Mouse (Mus musculus): ENCODE data around the gene Pcdh9. TPM values are rescaled to one million over a fixed set of nuclear protein-coding genes. Genes with fewer than 3 reads are reported as not detected.

The Pcdh9 gene
- total RNA-seq, 2 experiments from 2014 or later = 6.9 to 8.0 TPM

DNA sequence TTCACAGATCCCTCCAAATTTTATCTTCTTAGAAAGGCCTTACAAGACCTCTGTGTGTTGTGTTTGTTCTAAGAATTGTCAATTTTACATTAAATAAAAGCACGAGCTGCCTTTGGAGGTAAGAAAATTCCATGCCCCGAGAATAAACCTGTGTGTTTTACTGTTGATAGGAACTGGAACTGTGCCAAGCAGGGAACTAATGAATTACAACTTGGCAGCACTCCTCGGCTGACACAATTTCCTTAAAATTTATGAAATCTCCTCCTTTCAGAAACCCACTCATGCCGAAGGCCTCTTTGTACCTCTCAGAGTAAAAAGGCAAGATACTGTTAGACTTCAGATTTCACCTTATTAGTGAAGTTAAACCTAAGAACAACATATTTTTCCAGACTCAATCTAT lies 72.9 kb downstream of the Pcdh9 start:
- DNase-seq (ENCODE audit: low spot score in 2 of 2) = no peak

DNA sequence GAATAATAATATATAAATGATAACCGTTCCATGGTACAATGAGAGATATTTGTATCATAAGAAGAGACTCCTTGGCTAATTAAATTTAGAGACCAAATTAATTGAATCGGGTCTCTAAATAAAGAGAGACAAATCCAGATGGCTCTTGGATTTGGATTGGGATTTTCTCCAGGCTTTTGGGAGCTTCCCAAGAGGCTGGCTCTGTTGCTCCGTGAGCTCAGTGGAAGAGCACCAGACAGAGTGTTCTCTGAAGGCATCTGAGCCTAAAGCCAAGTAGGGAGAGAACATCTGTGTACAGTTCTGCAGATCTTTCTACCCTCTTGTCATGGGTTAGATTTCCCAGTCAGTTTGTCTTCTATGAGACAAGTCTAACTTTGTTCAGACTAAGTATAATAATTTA lies 95.9 kb downstream of the Pcdh9 start:
- no peak for DNase-seq (ENCODE audit: low spot score in 2 of 2)

DNA sequence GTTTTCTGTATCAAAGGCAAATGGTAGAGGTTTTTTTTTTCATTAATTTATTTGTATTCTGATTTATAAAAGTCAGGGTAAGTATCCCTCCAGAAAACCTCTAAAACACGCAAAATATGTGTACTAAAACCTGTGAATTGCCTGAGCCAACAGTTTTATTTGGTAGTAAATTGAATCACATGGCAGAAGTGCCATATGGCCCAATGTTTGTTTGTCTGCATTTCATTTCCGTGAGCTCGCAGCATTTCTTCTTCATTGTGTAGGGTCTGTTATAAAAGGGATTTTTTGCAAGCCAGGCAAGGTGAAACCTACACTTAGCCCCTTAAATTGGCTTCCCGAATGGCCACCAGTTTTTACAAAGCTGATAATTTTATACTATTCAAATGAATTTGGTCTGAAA lies 104.2 kb downstream of the Pcdh9 start:
- no peak for DNase-seq (ENCODE audit: low spot score in 2 of 2)

GRCm38 (mm10) chr14:93785031-93785430 lies 105.4 kb downstream of the Pcdh9 start:
- no peak for DNase-seq (ENCODE audit: low spot score in 2 of 2)

DNA sequence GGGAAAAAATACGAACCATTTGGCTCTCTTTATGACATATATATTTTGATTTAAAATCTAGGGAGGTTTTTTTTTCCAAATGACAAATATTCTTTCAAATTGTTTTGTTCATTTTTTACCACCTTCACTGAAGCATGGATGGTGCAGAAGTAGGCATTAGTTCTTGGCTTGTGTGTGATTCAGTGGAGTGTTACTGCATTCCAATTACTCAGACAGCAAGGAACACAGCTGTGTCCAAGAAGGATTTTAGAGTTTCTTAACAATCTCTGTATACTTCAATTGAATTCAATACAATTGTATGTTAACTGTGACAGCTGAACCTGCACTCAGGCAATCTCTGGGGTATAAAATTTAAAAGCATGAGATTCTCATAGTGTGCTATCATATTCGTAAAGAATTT lies 127.6 kb downstream of the Pcdh9 start:
- DNase-seq (ENCODE audit: low spot score in 2 of 2) = no peak

DNA sequence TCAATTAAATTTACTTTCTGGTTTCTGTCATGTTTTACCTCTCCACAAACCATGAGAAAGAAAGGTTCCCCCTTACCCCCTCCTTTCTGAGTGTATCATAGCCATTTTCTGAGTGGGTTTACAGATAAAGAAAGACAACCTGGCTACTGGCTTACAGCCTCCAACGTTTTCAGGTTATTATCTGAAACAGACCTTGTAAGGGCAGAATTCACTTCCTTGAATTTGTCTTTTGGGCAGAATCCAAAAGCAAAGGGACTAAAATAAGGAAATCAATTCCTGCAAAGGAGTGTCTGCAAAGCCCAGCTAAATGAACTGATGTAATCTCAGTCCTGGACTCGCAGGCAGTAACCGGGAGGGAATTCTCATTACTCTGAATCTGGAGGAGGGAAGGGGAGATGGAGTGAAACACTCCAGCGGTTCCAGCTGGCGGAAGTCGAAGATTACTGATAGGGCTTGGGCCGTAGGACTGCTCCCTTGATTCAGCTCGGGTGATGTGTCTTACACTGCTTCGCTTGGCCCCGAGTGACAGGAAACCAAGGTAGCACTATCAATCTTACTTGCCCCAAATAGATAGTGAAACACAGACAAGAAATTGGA lies 156.3 kb downstream of the Pcdh9 start:
- no peak for DNase-seq (ENCODE audit: low spot score in 2 of 2)

GRCm38 (mm10) chr14:93725798-93726197 lies 164.7 kb downstream of the Pcdh9 start:
- DNase-seq (ENCODE audit: low spot score in 2 of 2) = no peak

DNA sequence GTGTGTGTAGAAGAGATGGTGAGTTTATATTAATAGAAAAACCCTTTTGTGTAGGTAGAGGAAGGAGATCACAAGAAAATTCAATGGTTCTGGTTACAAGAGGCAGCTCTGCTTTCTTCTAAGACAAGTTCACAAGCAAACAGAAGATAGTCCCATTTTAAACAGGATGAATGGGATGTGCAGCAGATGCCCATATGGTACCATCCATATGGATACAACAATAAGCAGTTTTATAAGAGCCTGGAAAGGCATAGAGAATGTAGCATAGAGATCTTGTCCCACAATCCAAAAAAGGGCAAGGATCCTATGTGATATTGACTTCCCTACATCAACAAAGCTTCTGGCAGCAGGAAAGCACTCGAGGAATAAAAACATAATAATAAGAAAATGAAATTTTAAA lies 171.3 kb downstream of the Pcdh9 start:
- DNase-seq (ENCODE audit: low spot score in 2 of 2) = no peak

DNA sequence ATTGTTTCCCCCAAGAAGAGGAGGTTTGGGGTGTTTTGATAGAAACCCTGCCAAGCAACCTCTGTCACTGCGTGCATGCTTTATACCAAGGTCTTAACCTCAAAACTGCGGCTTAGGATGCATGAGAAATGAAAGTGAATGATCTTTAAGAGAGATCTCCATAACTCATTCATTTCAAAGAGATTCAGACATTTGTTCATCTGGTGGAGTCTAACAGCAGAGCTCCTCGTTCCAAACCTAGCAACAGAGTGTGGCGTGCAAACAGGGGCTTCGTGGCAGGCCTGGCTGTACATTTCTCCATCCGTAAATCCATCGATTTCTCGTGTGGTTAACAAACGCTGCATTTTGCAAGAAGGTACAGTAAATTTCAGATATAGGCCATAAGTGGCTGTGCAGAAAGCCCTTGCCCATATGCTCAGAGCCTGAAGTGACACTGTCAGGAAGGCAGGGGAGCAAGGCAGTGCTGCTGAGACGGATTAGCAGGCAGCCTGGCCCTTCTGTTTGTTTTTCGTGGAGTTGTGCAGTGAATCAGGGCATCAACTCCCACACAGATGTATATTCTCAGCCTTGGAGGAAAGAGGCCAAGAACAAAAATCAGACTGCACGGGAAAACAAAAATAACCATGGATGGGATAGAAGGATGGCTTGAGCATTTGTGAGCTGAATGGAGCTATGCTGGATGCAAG lies 177.1 kb downstream of the Pcdh9 start:
- DNase-seq (ENCODE audit: low spot score in 2 of 2) = no peak

GRCm38 (mm10) chr14:93708651-93709050 lies 181.8 kb downstream of the Pcdh9 start:
- no peak for DNase-seq (ENCODE audit: low spot score in 2 of 2)

- no peak for DNase-seq (ENCODE audit: low spot score in 2 of 2)
These were observed 188.9 kb downstream of the Pcdh9 start for GRCm38 (mm10) chr14:93701385-93702101.

- DNase-seq (ENCODE audit: low spot score in 2 of 2) = no peak
These were observed 189.6 kb downstream of the Pcdh9 start for GRCm38 (mm10) chr14:93700916-93701315.

DNA sequence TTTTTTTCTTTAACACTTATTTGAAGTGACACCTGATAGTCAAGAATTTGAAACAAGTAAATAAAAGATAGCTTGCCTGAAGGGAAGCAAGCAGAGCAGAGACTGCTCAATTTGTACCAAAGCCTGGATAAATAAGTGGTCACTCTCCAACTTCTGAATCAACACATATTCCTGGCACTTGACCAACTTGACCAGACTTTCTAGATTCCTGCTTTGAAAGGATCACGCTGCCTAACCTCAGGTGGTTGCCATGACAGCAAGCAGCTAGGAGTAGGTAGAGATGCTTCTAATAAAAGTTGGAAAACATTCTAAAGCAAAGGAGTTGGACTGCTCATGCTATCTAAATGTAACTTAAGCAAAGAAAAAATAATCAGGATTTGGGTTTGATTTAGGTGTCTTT lies 205.8 kb downstream of the Pcdh9 start:
- DNase-seq (ENCODE audit: low spot score in 2 of 2) = no peak

- DNase-seq (ENCODE audit: low spot score in 2 of 2) = no peak
These were observed 215.0 kb downstream of the Pcdh9 start for GRCm38 (mm10) chr14:93675273-93676068.

DNA sequence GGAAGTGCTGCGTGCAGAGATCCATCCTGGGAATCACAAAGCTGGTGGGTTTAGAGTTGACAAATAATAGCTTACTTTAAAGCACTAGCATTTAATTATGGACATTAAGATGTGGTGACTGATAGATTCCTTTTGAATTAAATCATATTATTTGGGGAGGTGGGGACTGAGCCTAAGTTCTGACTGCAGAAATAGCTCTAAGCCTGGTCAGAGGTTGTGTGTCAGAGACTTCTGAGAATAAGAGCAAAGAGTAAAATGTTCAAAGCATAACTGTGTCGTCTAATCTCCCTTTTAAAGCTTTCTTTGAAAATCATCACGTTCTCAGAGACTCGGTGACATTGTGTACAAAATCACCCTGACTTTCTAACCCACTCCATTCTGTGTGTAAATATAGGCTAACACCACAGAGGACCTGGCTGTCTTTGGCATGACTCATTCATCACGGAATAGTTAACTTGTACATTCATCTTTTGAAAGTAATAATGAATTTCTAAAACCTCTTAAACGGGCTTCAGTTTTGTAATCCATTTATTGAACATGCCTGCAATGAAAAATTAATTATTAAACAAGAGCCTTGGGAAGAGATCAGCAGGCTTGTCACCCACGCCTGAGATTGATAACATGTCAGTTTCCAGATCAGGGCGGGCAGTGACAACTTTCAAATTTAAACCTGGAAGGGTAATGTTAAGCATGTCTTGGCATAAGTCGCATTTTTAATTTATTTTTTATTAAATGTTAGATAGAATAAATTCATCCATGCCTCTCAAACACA lies 236.3 kb downstream of the Pcdh9 start:
- DNase-seq (ENCODE audit: low spot score in 2 of 2) = no peak

DNA sequence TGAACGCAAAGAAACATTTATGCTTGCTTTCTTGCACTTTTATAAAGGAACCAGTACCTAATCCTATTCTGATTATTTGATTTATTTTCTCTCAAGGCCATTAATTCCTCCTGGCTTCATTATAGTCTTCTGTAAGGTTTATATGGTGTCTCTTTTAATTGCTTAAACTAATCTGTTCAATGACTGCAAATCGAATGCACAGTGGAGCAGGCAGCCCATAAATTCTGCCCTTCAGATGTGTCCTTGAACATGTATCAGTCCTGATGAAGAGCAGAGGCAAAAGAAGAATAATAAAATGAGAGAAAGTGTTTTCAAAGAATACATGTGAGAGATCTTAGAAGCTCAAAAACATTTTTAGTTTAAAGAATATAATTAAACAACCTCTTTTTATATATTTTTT lies 263.2 kb downstream of the Pcdh9 start:
- DNase-seq (ENCODE audit: low spot score in 2 of 2) = no peak

GRCm38 (mm10) chr14:93624144-93624543 lies 266.3 kb downstream of the Pcdh9 start:
- no peak for DNase-seq (ENCODE audit: low spot score in 2 of 2)

- DNase-seq (ENCODE audit: low spot score in 2 of 2) = no peak
These were observed 269.3 kb downstream of the Pcdh9 start for GRCm38 (mm10) chr14:93621211-93621610.

GRCm38 (mm10) chr14:93607546-93607945 lies 282.9 kb downstream of the Pcdh9 start:
- no peak for DNase-seq (ENCODE audit: low spot score in 2 of 2)

DNA sequence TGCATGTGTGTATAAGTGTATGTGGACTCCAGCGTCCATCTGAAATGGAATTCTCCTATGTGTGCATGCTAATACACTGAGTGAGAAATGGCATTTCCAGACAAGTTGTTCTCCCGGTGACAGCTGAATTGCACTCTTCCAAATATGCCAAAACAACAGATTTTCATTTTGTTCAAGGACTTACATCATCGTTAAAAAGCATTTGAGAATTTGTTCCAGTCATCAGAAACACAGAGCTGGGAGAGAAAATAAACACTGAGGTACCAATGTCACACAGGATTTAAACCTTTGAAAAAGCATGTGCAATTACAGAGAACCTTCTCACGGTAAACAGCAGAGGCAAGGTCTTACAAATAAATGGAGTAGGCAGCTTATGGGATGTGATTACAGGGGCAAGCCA lies 290.5 kb downstream of the Pcdh9 start:
- DNase-seq (ENCODE audit: low spot score in 2 of 2) = no peak

DNA sequence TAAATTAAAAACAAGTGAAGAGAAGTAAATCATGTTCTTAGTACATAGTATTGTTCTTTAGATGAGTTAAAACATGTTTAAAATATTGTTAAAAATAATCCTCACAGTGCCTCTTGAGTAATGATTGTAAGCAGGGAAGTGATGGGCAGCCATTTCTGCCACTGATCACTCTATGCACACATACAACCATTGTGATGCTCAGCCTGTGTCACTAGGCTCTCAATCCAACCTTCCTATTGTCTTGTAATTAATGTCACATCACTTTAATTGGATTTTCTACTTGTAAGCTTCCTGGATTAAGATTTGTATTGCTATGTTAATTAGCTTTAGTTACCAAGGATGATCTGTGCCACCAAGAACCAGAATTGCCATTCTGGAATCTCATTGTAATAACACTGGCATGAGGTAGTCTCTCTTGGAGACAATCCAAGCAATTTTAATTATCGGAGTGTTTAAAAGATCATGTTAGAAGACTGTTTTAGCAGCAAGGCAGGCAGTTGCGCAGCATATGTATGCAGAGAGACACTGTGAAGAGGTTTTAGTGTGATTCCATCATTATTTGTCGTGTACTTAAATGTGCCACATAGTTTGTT lies 305.0 kb downstream of the Pcdh9 start:
- DNase-seq (ENCODE audit: low spot score in 2 of 2) = no peak
